In the genomic region with DNA sequence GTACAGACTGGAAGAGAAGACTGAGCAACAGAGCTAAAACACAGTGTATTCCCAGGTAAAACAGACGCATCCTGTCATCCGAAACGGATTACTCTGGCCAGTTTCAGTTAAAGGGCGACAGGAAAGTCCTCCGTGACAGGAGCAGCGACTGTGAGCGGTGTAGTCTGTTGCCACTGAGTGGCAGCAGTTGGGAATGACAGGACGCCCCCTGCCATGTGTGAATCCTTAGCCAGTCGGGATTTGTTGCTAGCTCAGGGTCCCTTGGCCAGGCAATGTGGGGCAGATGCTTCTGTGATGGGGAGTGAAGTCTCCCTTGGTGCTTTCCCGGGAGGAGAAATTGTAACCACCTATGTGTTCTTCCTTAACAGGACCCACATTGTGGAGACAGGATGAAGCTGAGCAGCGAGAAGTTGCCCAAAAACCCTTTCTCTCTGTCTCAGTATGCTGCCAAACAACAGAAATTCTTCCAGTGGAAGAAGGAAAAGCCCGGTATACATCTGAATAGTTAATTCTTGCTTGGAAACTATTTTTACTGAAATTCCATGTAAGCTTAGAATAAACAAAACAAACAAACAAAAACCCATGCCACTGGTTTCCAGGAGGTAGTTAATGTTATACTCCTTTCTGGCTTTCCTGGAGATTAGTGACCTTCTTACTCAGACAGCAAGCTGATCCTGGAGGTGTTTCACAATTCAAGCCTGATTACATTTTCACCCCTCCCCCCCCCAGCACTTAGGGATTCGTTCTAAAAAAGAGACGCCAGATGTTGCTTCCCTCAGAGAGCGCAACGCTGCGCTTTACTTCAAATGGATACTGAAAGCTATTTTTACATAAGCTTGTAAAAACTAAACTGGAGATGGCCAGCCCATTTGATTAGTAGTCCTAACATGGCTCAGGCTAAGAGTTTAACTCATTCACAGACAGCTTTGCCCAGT, we compare ENCODE assay signal across 8 mouse cellular contexts. TPM values are rescaled to one million over a fixed set of nuclear protein-coding genes. Genes with fewer than 3 reads are reported as not detected.
A peak's percentile ranks its signal among the peaks of the same experiment; 100 is the strongest.
DNase-seq lines count a peak whose midpoint lies in the region; ATAC-seq lines count a peak whose summit lies in the region.

No protein-coding gene starts in this region.

- intact Hi-C loops in heart, postnatal 36 days (cut with DNase I), result no loop called here
- intact Hi-C loops in left cerebral cortex, postnatal 25 days (cut with DNase I), result no loop called here

- H3K9me3 ChIP-seq in embryonic facial prominence, embryonic 10.5 days, result no peaks in the 10 kb centered on the region
- H3K9me3 ChIP-seq in midbrain, embryonic 10.5 days (replicated peaks), result no peaks in the 10 kb centered on the region

- 14% methylated on average over 17 of the region's 17 CpGs for WGBS in embryonic facial prominence, embryonic 10.5 days
- 16% methylated on average over 17 of the region's 17 CpGs for WGBS in midbrain, embryonic 10.5 days

- peaks cover 12% of the 10 kb centered on the region for H3K4me1 ChIP-seq in embryonic facial prominence, embryonic 10.5 days
- peaks cover 14% of the 10 kb centered on the region for H3K4me1 ChIP-seq in midbrain, embryonic 10.5 days

- peak overlapping the region; percentile 38 for H3K4me3 ChIP-seq in embryonic facial prominence, embryonic 10.5 days
- peak overlapping the region; percentile 40 for H3K4me3 ChIP-seq in midbrain, embryonic 10.5 days

- no peaks in the 10 kb centered on the region for H3K36me3 ChIP-seq in embryonic facial prominence, embryonic 10.5 days (replicated peaks)
- H3K36me3 ChIP-seq in midbrain, embryonic 10.5 days, result no peaks in the 10 kb centered on the region

- H3K27ac ChIP-seq in embryonic facial prominence, embryonic 10.5 days (replicated peaks), result peak overlapping the region; percentile 51; the same call in 1 of the 2 replicates
- no peak overlapping the region for H3K27ac ChIP-seq in midbrain, embryonic 10.5 days (replicated peaks)

- DNase-seq in heart, adult 11 months, result peak; percentile 92
- no peak for DNase-seq in heart, adult 8-10 months (ENCODE audit: low spot score)
- DNase-seq in embryonic facial prominence, embryonic 10.5 days (ENCODE audit: low spot score), result peak; percentile 55
- peak; percentile 31 to 39 for DNase-seq in heart, postnatal 36 days
- DNase-seq in left cerebral cortex, postnatal 25 days (ENCODE audit: low spot score in 2 of 2), result peak; percentile 28 to 50
- peak; percentile 50 for DNase-seq in midbrain, embryonic 10.5 days (ENCODE audit: low spot score)
- DNase-seq in adrenal gland, postnatal 25 days, result no peak

- no peak for ATAC-seq in activated CD4-positive, CD25-positive, alpha-beta regulatory T cell, adult 4 months

- no peaks in the 10 kb centered on the region for H3K27me3 ChIP-seq in embryonic facial prominence, embryonic 10.5 days (replicated peaks; ENCODE audit: low read depth, poor library complexity, severe bottlenecking)
- no peaks in the 10 kb centered on the region for H3K27me3 ChIP-seq in midbrain, embryonic 10.5 days (ENCODE audit: low read depth, poor library complexity, severe bottlenecking)

RNA-seq across cellular contexts. Expression of gene Ankrd37, which starts 5.5 kb away (rescaled TPM):
- total RNA-seq in heart, adult 8-10 months (2022), result 10 to 100 TPM in 1 of 4 experiments, 1 to 10 TPM in 3; 4.0 to 10.6 (median 6.6) TPM
- polyA plus RNA-seq in embryonic facial prominence, embryonic 10.5 days (2016; fragmentation: Nextera tagmentation; extraction: Ambion mirVana), result 17.9 and 18.7 TPM in 2 replicates
- total RNA-seq in heart, postnatal 36 days (2021), result 10 to 100 TPM in 1 of 2 experiments, 1 to 10 TPM in 1; 5.3 to 13.4 TPM
- 10 to 100 TPM in 1 of 2 experiments, 1 to 10 TPM in 1; 9.2 to 14.3 TPM for total RNA-seq in left cerebral cortex, postnatal 25 days (2021)
- 21.1 and 23.2 TPM in 2 replicates for polyA plus RNA-seq in midbrain, embryonic 10.5 days (2016; fragmentation: Nextera tagmentation; extraction: Ambion mirVana)
- polyA plus RNA-seq in activated CD4-positive, CD25-positive, alpha-beta regulatory T cell, adult 4 months (2017; shearing (Covaris generic)), result 10 to 100 TPM; 11.8 to 13.0 TPM
- total RNA-seq in adrenal gland, postnatal 25 days (2021), result not detected in 2 replicates

RNA-seq across cellular contexts. Expression of gene Lrp2bp, which starts 11.9 kb away (rescaled TPM):
- total RNA-seq in heart, adult 8-10 months (2022), result 1 to 10 TPM in 3 of 4 experiments, under 1 TPM in 1; 0.78 to 2.2 (median 1.0) TPM
- 0.14 and 0.20 TPM in 2 replicates for polyA plus RNA-seq in embryonic facial prominence, embryonic 10.5 days (2016; fragmentation: Nextera tagmentation; extraction: Ambion mirVana)
- under 1 TPM; 0.57 to 0.69 TPM for total RNA-seq in heart, postnatal 36 days (2021)
- total RNA-seq in left cerebral cortex, postnatal 25 days (2021), result under 1 TPM; 0.30 to 0.78 TPM
- polyA plus RNA-seq in midbrain, embryonic 10.5 days (2016; fragmentation: Nextera tagmentation; extraction: Ambion mirVana), result 0.10 and 0.40 TPM in 2 replicates
- polyA plus RNA-seq in activated CD4-positive, CD25-positive, alpha-beta regulatory T cell, adult 4 months (2017; shearing (Covaris generic)), result under 1 TPM in 1 of 2 experiments, not detected in 1; 0.62 TPM
- total RNA-seq in adrenal gland, postnatal 25 days (2021), result 0.33 and 0.81 TPM in 2 replicates

RNA-seq across cellular contexts. Expression of gene Ufsp2, which starts 35.7 kb away (rescaled TPM):
- 10 to 100 TPM; 26.5 to 32.9 (median 27.4) TPM for total RNA-seq in heart, adult 8-10 months (2022)
- polyA plus RNA-seq in embryonic facial prominence, embryonic 10.5 days (2016; fragmentation: Nextera tagmentation; extraction: Ambion mirVana), result 58.9 and 67.5 TPM in 2 replicates
- 10 to 100 TPM; 30.9 to 32.4 TPM for total RNA-seq in heart, postnatal 36 days (2021)
- total RNA-seq in left cerebral cortex, postnatal 25 days (2021), result 10 to 100 TPM; 50.8 to 57.1 TPM
- polyA plus RNA-seq in midbrain, embryonic 10.5 days (2016; fragmentation: Nextera tagmentation; extraction: Ambion mirVana), result 60.7 and 62.2 TPM in 2 replicates
- polyA plus RNA-seq in activated CD4-positive, CD25-positive, alpha-beta regulatory T cell, adult 4 months (2017; shearing (Covaris generic)), result 10 to 100 TPM; 61.5 to 66.8 TPM
- 60.6 and 61.5 TPM in 2 replicates for total RNA-seq in adrenal gland, postnatal 25 days (2021)

RNA-seq across cellular contexts. Expression of gene 1700029J07Rik, which starts 36.0 kb away (rescaled TPM):
- total RNA-seq in heart, adult 8-10 months (2022), result 1 to 10 TPM in 1 of 4 experiments, under 1 TPM in 3; 0.35 to 1.1 (median 0.58) TPM
- polyA plus RNA-seq in embryonic facial prominence, embryonic 10.5 days (2016; fragmentation: Nextera tagmentation; extraction: Ambion mirVana), result 3.7 and 3.8 TPM in 2 replicates
- under 1 TPM; 0.33 to 0.50 TPM for total RNA-seq in heart, postnatal 36 days (2021)
- 1 to 10 TPM; 1.7 to 2.7 TPM for total RNA-seq in left cerebral cortex, postnatal 25 days (2021)
- polyA plus RNA-seq in midbrain, embryonic 10.5 days (2016; fragmentation: Nextera tagmentation; extraction: Ambion mirVana), result 3.2 and 3.3 TPM in 2 replicates
- 1 to 10 TPM; 1.0 to 1.2 TPM for polyA plus RNA-seq in activated CD4-positive, CD25-positive, alpha-beta regulatory T cell, adult 4 months (2017; shearing (Covaris generic))
- total RNA-seq in adrenal gland, postnatal 25 days (2021), result 2.1 and 2.6 TPM in 2 replicates

Comparison
In these comparisons a context has a peak if more than half of its experiments do, and no peak if none do; other contexts are left out.
1. DNase-seq: peak in heart, adult 11 months (single experiment), embryonic facial prominence, embryonic 10.5 days (single experiment), heart, postnatal 36 days (2 of 2), left cerebral cortex, postnatal 25 days (2 of 2) and midbrain, embryonic 10.5 days (single experiment); none in heart, adult 8-10 months (single experiment) and adrenal gland, postnatal 25 days (single experiment).